Mouse (Mus musculus) kidney, embryonic 14.5 days (tissue): ENCODE measurements around the gene 1810030O07Rik. TPM values are rescaled to one million over a fixed set of nuclear protein-coding genes. Genes with fewer than 3 reads are reported as not detected.

Experiments used
- ATAC-seq: fragments of 200-750 bp; cut with Nextera tagmentation; 2 replicates; pipeline ENCODE4 v1.8.0; 2017; ENCODE audit warnings: moderate number of reproducible peaks, mild to moderate bottlenecking, moderate TSS enrichment, moderate library complexity; ENCODE audit not compliant: low FRiP score, low TSS enrichment
- H3K27ac ChIP-seq: fragments of 300-500 bp; sonication (generic); 2 replicates; pipeline ENCODE4 v1.5.1; 2014; ENCODE audit warnings: low read depth, mild to moderate bottlenecking, low read length, moderate library complexity, mixed read lengths
- H3K27me3 ChIP-seq: fragments of 300-500 bp; sonication (generic); 2 replicates; pipeline ENCODE4 v1.6.1; 2014; ENCODE audit warnings: mild to moderate bottlenecking, low read length; ENCODE audit not compliant: control insufficient read depth, insufficient read depth
- H3K36me3 ChIP-seq: fragments of 300-500 bp; sonication (generic); 2 replicates; pipeline ENCODE4 v1.6.1; 2014; ENCODE audit warnings: low read length, mixed read lengths; ENCODE audit not compliant: control insufficient read depth, insufficient read depth
- H3K4me1 ChIP-seq: fragments of 300-500 bp; sonication (generic); 2 replicates; pipeline ENCODE4 v1.6.1; 2014; ENCODE audit warnings: low read length, mixed read lengths; ENCODE audit not compliant: control insufficient read depth, insufficient read depth
- H3K4me2 ChIP-seq: fragments of 300-500 bp; sonication (generic); replicated peaks from 2 replicates; pipeline ENCODE4 v1.6.1; 2014; ENCODE audit warnings: low read depth, mild to moderate bottlenecking, low read length
- H3K4me3 ChIP-seq: fragments of 300-500 bp; sonication (generic); 2 replicates; pipeline ENCODE4 v1.5.1; 2014; ENCODE audit warnings: mild to moderate bottlenecking, low read length
- H3K9ac ChIP-seq: fragments of 300-500 bp; sonication (generic); 2 replicates; pipeline ENCODE4 v1.6.1; 2014; ENCODE audit warnings: low read depth, mild to moderate bottlenecking, low read length, moderate library complexity
- H3K9me3 ChIP-seq: fragments of 300-500 bp; sonication (generic); 2 replicates; pipeline ENCODE4 v1.6.1; 2016; ENCODE audit warnings: low read length; ENCODE audit not compliant: control insufficient read depth
- WGBS: fragments of 180-500 bp; shearing (Covaris S2); extraction: QIAGEN DNeasy Blood & Tissue Kit; methylation state at CpG from one replicate; pipeline ENCODE4 v1.1.7; 2014; 5-methylcytosine and 5-hydroxymethylcytosine counted together
- polyA plus RNA-seq: library from polyadenylated mRNA; unstranded; fragments of >200 nt; fragmentation: Nextera tagmentation; extraction: Ambion mirVana; gene quantifications from 2 replicates; pipeline ENCODE4 v1.2.1, GENCODE M21; 2014

The 1810030O07Rik gene
- 33.6 and 44.2 TPM in 2 replicates for polyA plus RNA-seq

DNA sequence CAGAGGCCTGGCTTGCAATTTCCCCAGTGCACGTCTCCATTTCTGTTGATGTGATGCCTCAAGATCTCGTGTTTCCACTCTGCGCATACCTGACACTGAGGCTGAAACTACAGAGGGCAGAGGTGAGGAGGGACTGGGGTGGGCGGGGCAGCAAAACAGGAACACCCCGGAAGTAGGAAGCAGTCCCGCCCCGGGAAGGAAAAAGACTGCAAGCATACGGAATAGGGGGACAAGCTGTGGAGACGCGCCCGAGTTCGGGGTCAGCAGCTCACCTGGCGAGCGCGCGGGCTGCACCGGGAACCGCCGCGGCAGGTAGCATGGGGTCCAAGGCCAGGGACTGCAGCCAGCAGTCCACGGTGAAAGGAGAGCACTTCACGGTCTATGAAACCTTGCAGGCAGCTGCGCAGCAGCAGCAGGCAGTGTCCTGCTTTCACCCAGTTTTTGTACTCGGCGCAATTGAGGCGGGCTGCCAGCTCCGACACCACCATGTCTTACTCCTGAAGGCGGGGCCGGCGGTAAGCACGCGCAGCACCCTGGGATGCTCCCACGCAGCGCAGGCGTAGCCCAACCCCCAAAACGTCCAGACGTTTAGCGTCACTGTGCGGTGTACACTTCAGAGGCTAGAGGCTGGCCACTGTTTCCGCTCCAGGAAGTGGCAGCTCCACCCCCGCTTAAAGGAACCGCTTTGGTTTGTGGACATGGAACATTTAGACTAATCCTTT is at the start of gene 1810030O07Rik:
1810030O07Rik (minus strand) TSS at position 615 of the 722 bp plus-strand sequence.
- Histone ChIP-seq H3K9me3 (no peaks in the 10 kb centered on the region), H3K36me3 (peaks cover 10% of the 10 kb centered on the region; the same call in 1 of the 2 replicates), H3K9ac (peak within 1 kb of the TSS; percentile 69), H3K27me3 (no peaks in the 10 kb centered on the region), H3K4me2 (peak within 1 kb of the TSS; percentile 49), H3K4me1 (no peaks in the 10 kb centered on the region), H3K27ac (peak within 1 kb of the TSS; percentile 83; the same call in 1 of the 2 replicates), H3K4me3 (peak within 1 kb of the TSS; percentile 64)
- 11% methylated on average over 42 of the region's 42 CpGs for WGBS
- peak; percentile 99 for ATAC-seq

DNA sequence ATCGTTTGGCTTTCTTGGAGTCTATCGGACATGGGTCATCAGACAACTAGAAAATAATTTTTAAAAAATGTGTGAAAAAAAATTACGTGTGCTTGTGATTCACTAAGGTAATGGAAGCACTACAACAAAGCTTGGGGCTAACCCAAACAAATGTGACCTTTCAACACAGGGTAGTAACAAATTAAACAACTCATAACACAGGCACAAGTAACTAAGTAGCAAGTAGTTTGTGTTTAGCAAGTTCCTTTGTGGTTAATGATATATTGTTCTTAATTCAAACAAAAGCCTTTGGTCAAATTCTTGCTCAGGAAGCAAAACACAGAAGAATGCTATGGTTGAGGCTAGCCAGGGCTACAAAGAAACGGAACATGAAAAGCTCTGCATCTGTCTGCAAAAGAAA is 42.6 kb upstream of the 1810030O07Rik start:
- ATAC-seq, result no peak

DNA sequence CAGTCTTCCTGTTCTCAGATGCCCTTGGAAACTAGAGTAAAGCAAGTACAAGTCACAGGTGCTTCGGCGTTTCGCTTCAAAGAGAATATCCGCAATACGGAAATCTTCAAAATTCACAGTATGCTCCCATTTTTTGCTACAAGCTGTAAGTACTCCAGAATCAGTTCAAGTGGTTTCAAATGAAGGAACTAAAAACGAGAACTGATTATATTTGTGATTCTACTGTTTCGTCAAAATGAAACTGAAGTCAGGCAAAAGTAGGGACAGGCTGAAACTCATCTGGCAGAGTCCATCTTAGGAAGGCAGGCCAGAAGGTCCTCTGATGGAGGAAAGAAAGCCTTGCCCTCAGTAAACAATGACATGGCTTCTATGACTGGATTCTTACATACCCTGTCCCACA is 40.3 kb upstream of the 1810030O07Rik start:
- Histone ChIP-seq H3K9me3 (no peaks in the 10 kb centered on the region), H3K4me1 (no peaks in the 10 kb centered on the region), H3K27me3 (no peaks in the 10 kb centered on the region), H3K4me3 (no peak overlapping the region), H3K9ac (no peak overlapping the region), H3K4me2 (no peak overlapping the region), H3K27ac (no peak overlapping the region), H3K36me3 (peaks cover 8% of the 10 kb centered on the region; the same call in 1 of the 2 replicates)
- WGBS, result 92% methylated on average over 7 of the region's 7 CpGs
- ATAC-seq, result no peak

More for the DNA sequence above, 42.6 kb upstream of the 1810030O07Rik start:
- Histone ChIP-seq H3K27me3 (no peaks in the 10 kb centered on the region), H3K27ac (no peak overlapping the region), H3K9me3 (no peaks in the 10 kb centered on the region), H3K36me3 (peaks cover 12% of the 10 kb centered on the region; the same call in 1 of the 2 replicates), H3K4me2 (no peak overlapping the region), H3K4me1 (no peaks in the 10 kb centered on the region), H3K9ac (no peak overlapping the region), H3K4me3 (no peak overlapping the region)
- WGBS, result 93% methylated on average over 4 of the region's 4 CpGs

DNA sequence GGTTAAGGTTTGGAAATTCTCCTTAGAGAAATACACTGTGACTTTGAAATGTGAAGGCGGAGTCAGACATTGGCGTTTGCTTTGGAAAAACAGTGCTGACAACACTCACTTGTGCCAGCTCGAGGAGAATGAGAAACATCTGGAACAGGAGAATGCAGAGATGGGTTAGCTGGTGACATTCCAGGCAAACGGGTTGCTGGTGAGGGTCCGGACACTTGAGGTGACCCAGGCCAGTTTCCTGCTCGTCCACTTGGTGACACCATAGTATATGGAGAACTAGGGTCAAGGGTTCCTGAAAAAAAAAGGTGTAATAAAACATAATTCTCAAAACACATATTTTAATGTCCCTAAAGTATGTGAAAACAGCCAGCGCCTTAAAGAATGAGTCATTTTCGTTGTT is 13.4 kb upstream of the 1810030O07Rik start:
- H3K36me3 ChIP-seq, result peaks cover 15% of the 10 kb centered on the region; the same call in 1 of the 2 replicates
- no peak overlapping the region for H3K9ac ChIP-seq
- H3K27ac ChIP-seq, result no peak overlapping the region
- no peaks in the 10 kb centered on the region for H3K27me3 ChIP-seq
- H3K9me3 ChIP-seq, result no peaks in the 10 kb centered on the region
- H3K4me1 ChIP-seq, result no peaks in the 10 kb centered on the region
- H3K4me3 ChIP-seq, result no peak overlapping the region
- no peak for ATAC-seq
- WGBS, result 73% methylated on average over 8 of the region's 8 CpGs
- H3K4me2 ChIP-seq, result no peak overlapping the region

DNA sequence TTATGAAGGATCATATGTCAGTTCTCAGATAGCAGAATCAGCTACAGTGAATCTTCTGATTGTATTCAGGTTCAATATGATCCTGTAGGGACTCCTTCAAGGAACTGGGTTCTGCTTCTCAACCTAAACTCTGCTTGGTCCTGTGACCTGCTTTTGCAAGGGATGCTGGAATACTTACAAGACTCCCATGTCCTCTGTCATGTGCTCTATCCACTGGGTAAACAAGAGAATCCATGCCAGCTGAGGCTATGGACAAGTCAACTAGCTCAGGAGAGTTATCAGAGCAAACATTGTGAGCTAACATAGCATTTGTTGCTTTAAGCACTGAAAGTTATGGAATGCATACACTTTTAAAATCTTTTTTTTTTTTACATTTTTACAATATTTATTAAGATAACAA is 12.6 kb upstream of the 1810030O07Rik start:
- no peak overlapping the region for H3K4me3 ChIP-seq

DNA sequence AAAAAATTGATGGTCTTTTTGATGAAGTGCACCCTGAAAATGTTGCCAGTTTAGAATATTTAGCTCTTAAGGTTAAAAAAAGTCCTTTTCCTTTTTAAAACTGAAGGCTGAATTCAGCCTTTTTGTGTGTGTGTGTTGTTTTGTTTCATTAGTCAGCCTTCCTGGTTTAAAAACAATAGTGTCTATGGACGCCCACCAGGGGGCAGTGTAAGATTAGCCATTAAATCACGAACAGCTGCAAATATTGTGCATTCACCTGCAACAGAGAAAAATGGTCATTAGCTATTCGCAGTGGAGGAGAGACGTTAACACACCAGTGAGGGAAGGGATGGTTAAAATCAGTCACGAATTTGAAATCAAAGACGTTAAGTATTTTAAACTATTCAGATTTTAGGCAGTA is 3.9 kb upstream of the 1810030O07Rik start:
- ATAC-seq, result no peak
- peaks cover 4% of the 10 kb centered on the region; the same call in 1 of the 2 replicates for H3K36me3 ChIP-seq
- no peak overlapping the region for H3K9ac ChIP-seq
- 35% methylated on average over 6 of the region's 6 CpGs for WGBS
- H3K9me3 ChIP-seq, result no peaks in the 10 kb centered on the region
- no peak overlapping the region for H3K4me2 ChIP-seq
- H3K27me3 ChIP-seq, result no peaks in the 10 kb centered on the region
- H3K4me3 ChIP-seq, result no peak overlapping the region
- no peaks in the 10 kb centered on the region for H3K4me1 ChIP-seq
- no peak overlapping the region for H3K27ac ChIP-seq

More for the DNA sequence above, 12.6 kb upstream of the 1810030O07Rik start:
- Histone ChIP-seq H3K36me3 (peaks cover 15% of the 10 kb centered on the region; the same call in 1 of the 2 replicates), H3K4me1 (no peaks in the 10 kb centered on the region), H3K27ac (no peak overlapping the region), H3K27me3 (no peaks in the 10 kb centered on the region), H3K9ac (no peak overlapping the region), H3K9me3 (no peaks in the 10 kb centered on the region), H3K4me2 (no peak overlapping the region)
- ATAC-seq, result no peak

DNA sequence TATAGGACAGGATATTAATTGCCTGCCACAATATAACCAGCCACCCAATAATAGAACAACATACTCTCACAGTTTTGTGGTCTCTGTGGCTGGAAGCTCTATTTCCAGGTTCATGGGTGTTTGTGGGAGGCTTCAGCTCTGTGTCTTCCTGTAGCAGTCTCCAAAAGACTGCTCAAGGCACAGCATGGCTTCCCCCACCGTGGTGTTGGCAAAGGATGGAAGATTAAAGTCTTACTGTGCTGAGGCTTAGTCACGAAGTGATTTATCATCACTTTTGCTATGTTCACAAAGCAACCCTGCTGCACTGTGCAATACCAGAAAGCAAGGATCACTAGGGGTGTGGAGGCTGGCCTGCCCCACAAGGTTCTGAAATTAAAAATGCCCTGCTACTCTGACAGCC is 19.6 kb downstream of the 1810030O07Rik start:
- WGBS, result 70% methylated on average over 2 of the region's 2 CpGs

DNA sequence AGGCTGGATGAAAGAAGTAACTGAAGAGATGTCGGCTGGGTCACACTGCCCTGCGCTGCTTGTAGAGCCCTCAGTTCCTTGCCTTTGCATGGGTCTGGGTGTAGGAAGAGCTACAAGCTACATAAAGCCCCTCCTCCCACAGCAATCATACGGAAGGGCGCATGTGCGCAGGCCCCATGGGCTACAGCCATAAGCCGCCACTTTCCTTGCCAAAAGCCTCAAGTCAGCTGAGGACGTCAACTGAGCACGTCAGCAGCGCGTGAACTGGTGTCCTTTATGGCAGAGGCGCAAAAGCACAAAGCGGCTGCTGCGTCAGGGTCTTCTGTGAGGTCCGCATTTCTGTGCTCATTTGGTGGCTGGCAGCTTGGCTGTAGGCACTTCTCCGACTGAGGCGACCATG is 21.6 kb downstream of the 1810030O07Rik start:
- peaks cover 3% of the 10 kb centered on the region; the same call in 1 of the 2 replicates for H3K36me3 ChIP-seq
- no peak overlapping the region for H3K4me3 ChIP-seq
- no peak overlapping the region for H3K27ac ChIP-seq
- 90% methylated on average over 16 of the region's 16 CpGs for WGBS
- no peak for ATAC-seq
- H3K9ac ChIP-seq, result no peak overlapping the region
- H3K4me1 ChIP-seq, result no peaks in the 10 kb centered on the region
- no peaks in the 10 kb centered on the region for H3K9me3 ChIP-seq
- no peak overlapping the region for H3K4me2 ChIP-seq
- no peaks in the 10 kb centered on the region for H3K27me3 ChIP-seq

More for the DNA sequence above, 19.6 kb downstream of the 1810030O07Rik start:
- H3K9ac ChIP-seq, result no peak overlapping the region
- no peak overlapping the region for H3K4me2 ChIP-seq
- H3K4me3 ChIP-seq, result no peak overlapping the region
- peaks cover 14% of the 10 kb centered on the region; the same call in 1 of the 2 replicates for H3K36me3 ChIP-seq
- H3K27ac ChIP-seq, result no peak overlapping the region
- ATAC-seq, result no peak
- H3K27me3 ChIP-seq, result no peaks in the 10 kb centered on the region
- no peaks in the 10 kb centered on the region for H3K4me1 ChIP-seq
- H3K9me3 ChIP-seq, result no peaks in the 10 kb centered on the region

DNA sequence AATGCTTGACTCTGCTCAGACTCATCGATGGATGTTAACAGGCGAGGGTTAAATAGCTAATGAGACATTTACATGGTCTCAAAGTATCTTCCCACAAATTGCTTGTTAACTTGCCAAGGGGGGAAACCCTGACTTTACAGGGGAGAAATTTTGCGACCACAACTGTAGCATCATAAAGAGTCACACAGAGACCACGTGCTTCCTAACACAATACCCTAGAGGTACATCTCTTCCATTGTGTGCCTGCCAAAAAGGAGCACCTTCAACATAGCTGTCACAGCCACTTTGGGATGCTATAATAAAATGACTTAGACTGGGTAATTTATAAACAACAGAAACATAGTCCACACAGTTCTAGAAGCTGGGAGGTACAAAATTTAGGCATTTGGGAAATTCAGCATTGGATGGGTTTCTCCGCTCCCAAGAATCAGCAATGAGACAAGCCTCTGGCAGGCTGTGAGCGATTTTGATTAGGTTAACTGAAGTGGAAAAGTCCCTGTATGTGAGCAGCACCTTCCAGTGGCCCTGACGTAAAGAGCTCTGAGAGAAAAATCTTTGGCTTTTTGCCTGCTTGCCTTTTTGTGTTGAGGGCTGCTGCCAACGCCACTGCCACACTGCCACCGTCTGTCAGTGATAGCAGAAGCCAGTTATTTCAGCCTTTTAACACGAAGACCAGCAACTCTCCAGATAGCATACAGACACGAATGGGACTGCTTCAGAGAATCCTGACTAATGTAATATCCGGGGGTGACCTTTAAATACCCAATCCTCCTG is 27.8 kb downstream of the 1810030O07Rik start:
- H3K27me3 ChIP-seq, result no peaks in the 10 kb centered on the region
- WGBS, result 69% methylated on average over 12 of the region's 12 CpGs

More for the DNA sequence above, 27.8 kb downstream of the 1810030O07Rik start:
- Histone ChIP-seq H3K9ac (no peak overlapping the region), H3K27ac (no peak overlapping the region), H3K36me3 (no peaks in the 10 kb centered on the region), H3K4me1 (no peaks in the 10 kb centered on the region), H3K4me3 (no peak overlapping the region), H3K4me2 (no peak overlapping the region), H3K9me3 (no peaks in the 10 kb centered on the region)
- ATAC-seq, result no peak
